Mouse (Mus musculus): ENCODE results near the gene Prdx2. TPM values are rescaled to one million over a fixed set of nuclear protein-coding genes. Genes with fewer than 3 reads are reported as not detected.

Gene Prdx2
- polyA plus RNA-seq, 1 experiment from 2014 or later = 370 TPM

DNA sequence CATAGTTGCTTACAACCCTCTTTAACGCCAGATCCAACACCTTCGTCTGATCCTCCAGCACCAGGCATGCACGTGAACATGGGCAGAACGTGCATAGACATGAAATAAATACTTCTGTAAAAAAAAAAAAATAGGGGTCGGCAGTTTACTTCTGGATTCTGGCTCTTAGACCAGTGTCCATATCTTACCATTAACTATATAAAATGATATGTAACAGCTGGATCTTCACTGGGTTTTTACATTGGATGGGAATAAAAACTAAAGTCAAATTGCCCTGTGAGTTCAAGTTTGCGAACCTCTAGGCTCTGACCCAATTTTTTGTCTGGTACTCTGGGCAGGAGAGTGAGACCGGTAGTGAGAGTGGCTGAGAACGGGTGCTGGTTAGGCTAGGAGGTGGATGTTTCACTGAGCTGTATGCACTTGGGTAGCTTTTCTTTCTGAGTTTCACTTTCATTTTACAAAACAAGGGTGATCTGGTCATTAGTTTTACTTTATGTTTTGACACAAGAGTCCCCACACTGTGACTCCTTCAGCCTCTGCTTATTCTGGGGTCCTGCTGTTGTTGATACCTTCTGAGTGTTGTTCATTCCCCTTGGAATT is 5.3 kb downstream of the Prdx2 start:
- no peak overlapping the region; the same call in 1 of the 2 replicates for H3K27ac ChIP-seq (replicated peaks)
- no peaks in the 10 kb centered on the region for H3K9me3 ChIP-seq (ENCODE audit: control insufficient read depth, low read length)
- WGBS = 63% methylated on average over 8 of the region's 8 CpGs
- H3K4me3 ChIP-seq (ENCODE audit: low read depth, low read length) = no peak overlapping the region
- H3K27me3 ChIP-seq (ENCODE audit: control insufficient read depth, insufficient read depth, low read length) = no peaks in the 10 kb centered on the region
- no peak overlapping the region for H3K4me2 ChIP-seq (replicated peaks; ENCODE audit: low read depth)
- peaks cover 14% of the 10 kb centered on the region; the same call in 1 of the 2 replicates for H3K4me1 ChIP-seq (replicated peaks; ENCODE audit: control insufficient read depth, insufficient read depth)
- no peak overlapping the region for H3K9ac ChIP-seq (ENCODE audit: low read length)
- H3K36me3 ChIP-seq (ENCODE audit: control insufficient read depth, insufficient read depth, low read length) = no peaks in the 10 kb centered on the region; the same call in 1 of the 2 replicates
- no peak for TF ChIP-seq CTCF (IDR thresholded peaks at IDR 0.05; ENCODE audit: low read depth)
- no peak for TF ChIP-seq EP300 (optimal IDR thresholded peaks at IDR 0.05)
- ATAC-seq (ENCODE audit: low FRiP score, low TSS enrichment) = no peak
- no peak for DNase-seq (ENCODE audit: low spot score)

DNA sequence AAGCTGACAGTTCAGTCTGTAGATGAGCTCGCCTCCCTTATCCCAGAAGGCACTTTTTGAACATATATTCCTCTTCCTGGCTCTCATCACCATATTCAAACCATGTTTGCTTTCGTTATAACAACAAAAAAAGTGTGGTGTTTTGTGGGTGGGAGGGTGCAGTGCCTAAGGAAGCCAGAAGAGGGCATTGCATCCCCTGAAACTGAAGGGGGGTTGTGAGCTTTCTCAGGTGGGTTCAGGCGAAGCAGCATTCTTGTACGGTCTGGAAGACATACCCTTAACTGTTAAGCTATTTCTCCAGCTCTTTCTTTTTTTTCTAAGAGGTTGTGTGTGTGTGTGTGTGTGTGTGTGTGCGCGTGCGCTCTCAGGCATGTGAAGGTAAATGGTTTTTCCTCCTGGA is 6.0 kb downstream of the Prdx2 start:
- Histone ChIP-seq H3K36me3 (ENCODE audit: control insufficient read depth, insufficient read depth, low read length) (no peaks in the 10 kb centered on the region; the same call in 1 of the 2 replicates), H3K9me3 (ENCODE audit: control insufficient read depth, low read length) (no peaks in the 10 kb centered on the region), H3K4me3 (ENCODE audit: low read depth, low read length) (0 out of 2 replicates have a peak overlapping the region, but pooled peaks have one; percentile 80), H3K27me3 (ENCODE audit: control insufficient read depth, insufficient read depth, low read length) (no peaks in the 10 kb centered on the region), H3K27ac (replicated peaks) (peak overlapping the region; percentile 98), H3K4me1 (replicated peaks; ENCODE audit: control insufficient read depth, insufficient read depth) (peaks cover 17% of the 10 kb centered on the region), H3K4me2 (replicated peaks; ENCODE audit: low read depth) (peak overlapping the region; percentile 96), H3K9ac (ENCODE audit: low read length) (no peak overlapping the region; the same call in 1 of the 2 replicates)
- DNase-seq (ENCODE audit: low spot score) (peak; percentile 79), ATAC-seq (ENCODE audit: low FRiP score, low TSS enrichment) (no peak)
- 19% methylated on average over 7 of the region's 7 CpGs for WGBS
- TF ChIP-seq EP300 (optimal IDR thresholded peaks at IDR 0.05) (no peak), CTCF (IDR thresholded peaks at IDR 0.05; ENCODE audit: low read depth) (peak; percentile 94)

DNA sequence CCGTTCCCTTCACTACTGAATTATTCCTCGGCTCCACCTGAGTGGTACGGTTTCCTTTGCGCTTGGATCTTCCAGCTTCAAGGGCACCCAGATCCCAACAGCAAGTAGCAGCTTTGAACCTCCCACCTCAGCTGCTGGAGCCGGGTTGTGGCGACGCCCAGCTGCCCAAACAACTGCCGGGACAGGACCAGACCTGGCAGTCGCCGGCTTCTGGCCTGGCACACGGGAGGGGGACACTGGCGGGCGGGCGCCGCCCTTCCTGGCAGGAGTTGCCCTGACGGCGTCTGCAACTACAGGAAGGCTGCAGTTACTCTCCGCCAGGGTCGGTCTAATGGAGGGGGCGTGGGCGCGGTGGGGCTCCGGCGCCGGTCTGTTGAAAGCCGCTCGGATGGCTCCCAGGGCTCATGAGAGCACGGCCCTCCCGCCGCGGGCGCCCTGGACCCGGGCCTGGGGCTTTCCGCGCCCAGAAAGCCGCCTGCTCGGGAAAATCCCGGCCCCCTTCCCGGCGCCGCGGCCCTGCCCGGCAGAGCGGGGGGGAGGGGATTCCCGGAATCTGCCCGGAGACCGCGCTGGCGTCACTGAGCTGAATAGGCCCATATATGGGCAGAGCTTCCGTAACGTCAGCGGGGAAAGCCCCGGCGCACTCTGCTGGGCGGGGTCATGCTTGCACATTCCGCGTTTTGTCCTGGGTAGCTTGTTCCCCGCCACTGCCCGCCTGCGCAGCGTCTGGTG is 6.8 kb downstream of the Prdx2 start:
- ATAC-seq (ENCODE audit: low FRiP score, low TSS enrichment) (peak; percentile 72), DNase-seq (ENCODE audit: low spot score) (peak; percentile 96)
- Histone ChIP-seq H3K9ac (ENCODE audit: low read length) (peak overlapping the region; percentile 94), H3K9me3 (ENCODE audit: control insufficient read depth, low read length) (no peaks in the 10 kb centered on the region), H3K4me3 (ENCODE audit: low read depth, low read length) (peak overlapping the region; percentile 80), H3K4me1 (replicated peaks; ENCODE audit: control insufficient read depth, insufficient read depth) (peaks cover 17% of the 10 kb centered on the region; the same call in 1 of the 2 replicates), H3K36me3 (ENCODE audit: control insufficient read depth, insufficient read depth, low read length) (no peaks in the 10 kb centered on the region; the same call in 1 of the 2 replicates), H3K27me3 (ENCODE audit: control insufficient read depth, insufficient read depth, low read length) (no peaks in the 10 kb centered on the region), H3K4me2 (replicated peaks; ENCODE audit: low read depth) (peak overlapping the region; percentile 96), H3K27ac (replicated peaks) (peak overlapping the region; percentile 98)
- under 1% methylated on average over 58 of the region's 61 CpGs for WGBS
- TF ChIP-seq EP300 (optimal IDR thresholded peaks at IDR 0.05) = peak; percentile 73
- TF ChIP-seq CTCF (IDR thresholded peaks at IDR 0.05; ENCODE audit: low read depth) = no peak; the same call in 1 of the 2 replicates

DNA sequence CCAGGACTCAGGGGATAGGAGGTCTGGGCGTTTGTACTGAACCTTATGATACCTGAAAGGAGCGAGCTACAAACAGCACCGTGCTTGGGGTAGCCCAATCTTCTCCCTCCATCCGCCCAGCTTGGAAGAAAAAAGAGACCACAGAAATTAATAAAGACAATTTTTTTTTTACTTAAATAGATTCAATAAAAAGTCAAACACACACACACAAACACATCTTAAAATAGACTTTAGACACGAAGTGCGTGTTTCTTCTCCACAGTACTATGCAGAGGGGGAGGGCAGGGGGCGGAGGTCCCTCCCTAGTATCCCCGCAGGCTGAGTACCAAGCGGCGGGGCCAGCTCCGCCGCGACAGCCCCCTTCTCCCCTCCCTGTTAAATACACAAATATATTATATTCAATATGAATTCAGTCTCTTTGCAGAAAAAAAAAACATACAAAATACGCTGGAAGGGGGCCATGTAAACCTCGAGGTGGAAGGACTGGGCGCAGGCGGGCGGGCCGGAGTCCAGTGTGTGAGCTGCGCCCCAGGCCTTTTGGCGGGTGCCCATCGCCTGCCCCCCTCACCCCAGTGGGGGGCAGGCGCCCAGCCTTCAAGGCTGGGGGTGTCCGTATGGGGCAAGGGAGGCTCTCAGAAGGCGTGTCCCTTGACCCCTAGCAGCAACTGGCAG is 7.5 kb downstream of the Prdx2 start:
- no peak for DNase-seq (ENCODE audit: low spot score)
- under 1% methylated on average over 23 of the region's 25 CpGs for WGBS

DNA sequence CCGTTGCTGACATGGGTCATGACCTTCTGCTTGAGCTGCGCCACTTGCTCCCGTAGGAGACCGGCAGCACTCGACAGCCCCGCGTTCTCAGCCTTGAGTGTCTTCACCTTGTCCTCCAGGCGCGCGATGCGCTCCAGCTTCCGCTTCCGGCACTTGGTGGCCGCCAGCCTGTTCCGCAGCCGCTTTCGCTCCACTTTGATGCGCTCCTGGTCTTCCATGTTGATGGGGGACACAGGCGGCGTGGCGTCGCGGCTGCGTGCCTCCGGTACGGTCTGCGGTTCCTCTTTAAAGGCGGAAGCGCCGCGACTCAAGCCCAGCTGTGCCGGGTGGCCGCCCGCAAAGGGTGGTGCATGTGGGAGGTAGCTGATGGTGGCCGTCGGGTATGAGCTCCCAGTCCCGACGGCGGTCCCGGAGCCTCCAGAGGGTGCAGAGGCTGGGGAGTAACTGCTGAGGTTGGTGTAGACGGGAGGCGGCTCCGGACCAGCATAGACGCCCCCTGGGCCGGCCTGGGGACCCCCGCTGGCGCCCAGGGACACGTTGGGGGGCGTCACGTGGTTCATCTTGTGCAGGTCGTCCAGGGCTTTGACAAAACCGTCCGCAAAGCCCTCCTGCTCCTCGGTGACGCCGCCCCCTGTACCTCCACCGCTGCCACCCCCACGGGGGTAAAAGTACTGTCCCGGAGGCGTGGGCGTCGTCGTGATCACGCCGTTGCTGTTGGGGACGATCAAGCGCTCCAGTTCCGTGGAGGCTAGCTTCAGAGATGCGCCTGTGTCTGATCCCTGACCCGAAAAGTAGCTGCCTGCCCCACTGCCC is 8.3 kb downstream of the Prdx2 start:
- Histone ChIP-seq H3K27me3 (ENCODE audit: control insufficient read depth, insufficient read depth, low read length) (no peaks in the 10 kb centered on the region), H3K4me3 (ENCODE audit: low read depth, low read length) (peak overlapping the region; percentile 80), H3K4me1 (replicated peaks; ENCODE audit: control insufficient read depth, insufficient read depth) (peaks cover 29% of the 10 kb centered on the region), H3K27ac (replicated peaks) (peak overlapping the region; percentile 98), H3K4me2 (replicated peaks; ENCODE audit: low read depth) (peak overlapping the region; percentile 96), H3K36me3 (ENCODE audit: control insufficient read depth, insufficient read depth, low read length) (no peaks in the 10 kb centered on the region; the same call in 1 of the 2 replicates), H3K9me3 (ENCODE audit: control insufficient read depth, low read length) (no peaks in the 10 kb centered on the region), H3K9ac (ENCODE audit: low read length) (peak overlapping the region; percentile 94)
- ATAC-seq (ENCODE audit: low FRiP score, low TSS enrichment) (no peak), DNase-seq (ENCODE audit: low spot score) (peak; percentile 73)
- TF ChIP-seq EP300 (optimal IDR thresholded peaks at IDR 0.05) (no peak), CTCF (IDR thresholded peaks at IDR 0.05; ENCODE audit: low read depth) (no peak)
- WGBS = under 1% methylated on average over 65 of the region's 70 CpGs

More for the DNA sequence above, 7.5 kb downstream of the Prdx2 start:
- Histone ChIP-seq H3K4me3 (ENCODE audit: low read depth, low read length) (peak overlapping the region; percentile 80), H3K27me3 (ENCODE audit: control insufficient read depth, insufficient read depth, low read length) (no peaks in the 10 kb centered on the region), H3K4me2 (replicated peaks; ENCODE audit: low read depth) (peak overlapping the region; percentile 96), H3K27ac (replicated peaks) (peak overlapping the region; percentile 98), H3K9ac (ENCODE audit: low read length) (peak overlapping the region; percentile 94), H3K36me3 (ENCODE audit: control insufficient read depth, insufficient read depth, low read length) (no peaks in the 10 kb centered on the region; the same call in 1 of the 2 replicates), H3K9me3 (ENCODE audit: control insufficient read depth, low read length) (no peaks in the 10 kb centered on the region), H3K4me1 (replicated peaks; ENCODE audit: control insufficient read depth, insufficient read depth) (peaks cover 22% of the 10 kb centered on the region)
- TF ChIP-seq CTCF (IDR thresholded peaks at IDR 0.05; ENCODE audit: low read depth) = no peak
- TF ChIP-seq EP300 (optimal IDR thresholded peaks at IDR 0.05) = peak; percentile 47
- ATAC-seq (ENCODE audit: low FRiP score, low TSS enrichment) = no peak

All from stomach, postnatal 0 days (tissue).